Mouse (Mus musculus): ENCODE results near the gene Gm14124.
A peak's percentile ranks its signal among the peaks of the same experiment; 100 is the strongest.
"Not testable (repeated sequence)": the region's sequence is repeated elsewhere in the genome, so short reads cannot be mapped to it uniquely, and the experiment has no call there.

The Gm14124 gene

DNA sequence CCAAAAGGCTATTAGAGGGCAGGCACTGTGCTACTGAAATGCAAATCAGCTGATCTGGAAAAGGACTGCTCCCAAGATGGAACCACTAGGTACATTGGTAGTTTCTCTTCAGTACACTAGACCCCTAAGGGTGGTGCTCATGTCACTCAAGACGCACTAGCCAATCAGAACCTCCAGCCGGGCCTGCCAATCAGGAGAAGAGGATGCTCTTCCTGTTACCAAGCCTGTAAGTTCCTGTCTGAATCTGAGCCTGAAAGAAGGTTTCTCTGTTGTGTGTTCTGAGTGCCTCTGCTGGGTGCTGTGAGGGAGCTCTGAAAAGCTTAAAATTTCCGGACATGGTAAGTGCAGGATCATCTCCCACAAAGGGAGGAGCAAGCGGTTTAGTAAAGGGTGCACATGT is at the start of gene Gm14124:
TSS of gene Gm14124 (plus strand) at position 227 of the 400 bp plus-strand sequence.
- not testable (repeated sequence) for DNase-seq

DNA sequence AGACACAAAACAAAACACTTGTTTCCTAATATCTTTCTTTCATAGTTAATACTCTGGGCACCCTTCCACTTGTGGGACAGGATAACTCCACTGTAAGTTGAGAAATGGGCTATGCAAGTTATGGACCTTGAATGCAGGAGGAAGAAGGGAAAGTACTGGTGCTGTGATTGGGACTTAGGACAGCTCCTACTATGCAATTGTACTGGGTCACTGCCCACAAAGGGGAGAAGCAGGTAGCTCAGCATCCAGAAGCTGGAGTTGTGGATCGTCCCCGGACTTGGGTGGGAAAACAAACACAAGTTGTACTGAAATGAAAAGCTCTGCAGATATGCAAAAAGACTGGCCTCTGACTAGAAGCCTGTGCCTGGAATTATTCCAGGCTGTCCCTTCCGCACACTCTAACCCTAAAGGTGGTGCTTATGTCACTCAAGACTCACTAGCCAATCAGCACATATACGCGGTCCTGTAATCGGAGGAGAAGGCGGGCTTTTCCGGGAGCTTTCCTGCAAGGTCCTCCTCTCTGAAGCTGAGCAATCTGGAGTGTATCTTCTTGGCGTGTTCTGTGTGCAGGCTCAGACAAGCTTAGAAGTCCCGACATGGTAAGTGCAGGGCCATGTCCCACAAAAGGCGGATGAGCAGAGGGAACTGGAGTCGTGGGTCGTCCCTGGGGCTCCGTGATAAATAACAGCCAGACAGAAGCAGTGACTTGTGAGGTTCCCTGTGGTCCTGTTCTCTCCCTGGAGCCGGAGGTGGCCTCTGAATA is 39.5 kb upstream of the Gm14124 start, which contains the start of gene Zfp937:
TSS of gene Zfp937 (plus strand) at position 474 of the 763 bp plus-strand sequence.
- peak; percentile 52 for DNase-seq

DNA sequence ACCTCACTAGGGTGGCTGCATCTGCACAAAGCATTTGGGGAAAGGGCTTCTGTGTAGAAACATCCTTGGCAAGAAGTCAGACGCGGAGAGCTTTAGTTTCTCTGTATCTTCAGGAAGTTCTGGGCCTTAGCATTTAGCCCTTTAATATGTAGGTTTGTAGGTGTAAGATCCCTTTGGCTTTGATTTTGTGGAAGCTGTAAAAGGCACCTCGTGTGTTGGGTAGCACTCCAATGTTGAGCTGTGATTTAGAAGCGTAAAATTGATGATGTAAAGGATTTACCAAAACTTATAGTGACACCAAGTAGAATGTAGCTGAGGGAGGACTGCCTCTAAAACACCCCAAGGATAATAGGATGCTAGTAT is 39.0 kb upstream of the Gm14124 start:
- not testable (repeated sequence) for DNase-seq

DNA sequence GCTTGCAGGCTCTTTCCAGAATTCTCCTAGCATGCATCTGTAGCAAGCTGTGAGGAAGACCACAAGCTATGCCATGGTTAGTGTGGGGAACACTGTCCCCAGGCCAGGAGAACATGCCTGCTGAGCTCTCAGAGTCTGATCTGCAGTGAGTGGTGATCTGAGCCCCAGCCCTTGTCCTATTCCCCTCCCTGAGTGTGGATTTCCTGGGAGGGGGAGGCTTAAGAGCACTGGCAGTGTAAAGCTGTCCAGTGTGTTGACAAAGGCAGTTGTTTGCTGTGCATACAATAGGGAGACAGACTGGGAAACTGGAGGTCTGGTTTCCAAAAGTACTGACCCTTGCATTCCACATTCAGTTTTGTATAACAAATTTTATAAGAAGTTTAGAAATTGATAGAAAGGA is 34.1 kb upstream of the Gm14124 start:
- not testable (repeated sequence) for DNase-seq

DNA sequence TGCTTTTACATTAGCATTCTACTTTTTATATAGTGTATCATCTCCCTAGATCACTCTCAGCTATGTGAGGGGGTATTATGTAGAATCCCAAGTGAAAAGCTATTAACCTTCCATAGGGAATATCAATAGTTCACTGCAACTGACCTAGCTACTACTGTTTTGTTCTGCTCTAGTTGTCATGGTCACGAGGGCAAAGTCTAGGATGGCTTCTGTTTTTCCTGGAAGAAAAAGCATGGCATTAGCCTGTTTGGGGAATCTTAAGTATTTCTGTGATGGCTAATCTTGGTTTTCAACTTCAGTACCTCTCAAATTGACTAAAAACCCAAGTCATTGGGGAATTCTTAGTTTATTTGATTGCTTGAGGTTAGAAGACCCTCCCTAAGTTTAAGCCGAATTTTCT is 14.1 kb upstream of the Gm14124 start:
- no peak for DNase-seq

DNA sequence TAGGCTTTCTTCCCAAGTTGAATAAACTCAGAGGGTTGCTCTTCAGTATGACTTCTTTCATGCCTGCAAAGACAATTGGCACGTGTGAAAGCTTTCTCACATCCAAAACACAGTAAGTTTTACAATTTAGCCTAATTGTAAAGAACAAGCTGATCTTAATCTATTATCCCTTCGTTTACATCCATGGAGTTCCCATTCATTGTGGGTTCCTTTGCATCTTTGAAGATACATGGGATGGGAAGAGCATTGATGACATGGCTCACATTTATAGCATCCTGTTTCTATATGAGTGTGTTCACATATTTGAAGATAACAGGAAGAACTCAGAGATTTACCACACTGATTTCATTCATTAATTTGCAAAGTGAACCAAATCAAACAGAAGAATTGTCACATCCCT is 1.8 kb upstream of the Gm14124 start, which contains the start of gene Gm21994:
TSS of gene Gm21994 (minus strand) at position 101 of the 400 bp plus-strand sequence.
- DNase-seq = not testable (repeated sequence)

DNA sequence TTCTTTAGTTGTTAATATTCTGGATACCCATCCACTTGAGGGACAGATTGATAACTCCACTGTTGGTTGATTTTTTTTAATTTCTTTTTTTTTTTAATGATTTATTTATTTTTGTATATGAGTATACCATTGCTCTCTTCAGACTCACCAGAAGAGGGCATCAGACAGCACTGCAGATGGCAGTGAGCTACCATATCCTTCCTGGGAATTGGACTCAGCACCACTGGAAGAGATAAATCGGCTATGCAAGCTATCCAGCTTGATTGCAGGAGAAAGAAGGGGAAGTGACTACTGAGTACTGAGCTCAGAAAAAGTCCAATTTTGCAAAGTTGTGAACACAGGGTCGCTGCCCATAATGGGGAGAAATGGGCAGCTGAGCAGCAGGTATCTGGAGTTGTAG is 456 bp upstream of the Gm14124 start:
- not testable (repeated sequence) for DNase-seq

DNA sequence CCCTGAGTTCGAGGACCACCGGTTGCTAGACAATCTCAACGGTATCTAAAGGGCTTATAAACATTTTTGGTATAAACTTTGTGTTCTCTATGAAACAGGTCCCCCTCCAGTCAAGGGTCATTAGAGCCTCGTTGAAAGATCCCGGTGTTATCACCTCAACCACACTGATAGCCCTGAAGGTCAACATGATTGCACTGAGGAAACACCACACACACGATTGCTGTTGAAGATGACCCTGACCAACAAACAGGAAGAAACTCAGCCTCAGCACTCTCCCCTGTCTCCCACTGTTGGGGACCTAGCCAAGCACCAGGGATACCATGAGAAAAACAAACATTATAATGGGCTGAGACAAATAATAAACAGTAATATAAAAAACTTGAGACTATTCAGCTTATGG is 36.4 kb downstream of the Gm14124 start:
- no peak for DNase-seq

DNA sequence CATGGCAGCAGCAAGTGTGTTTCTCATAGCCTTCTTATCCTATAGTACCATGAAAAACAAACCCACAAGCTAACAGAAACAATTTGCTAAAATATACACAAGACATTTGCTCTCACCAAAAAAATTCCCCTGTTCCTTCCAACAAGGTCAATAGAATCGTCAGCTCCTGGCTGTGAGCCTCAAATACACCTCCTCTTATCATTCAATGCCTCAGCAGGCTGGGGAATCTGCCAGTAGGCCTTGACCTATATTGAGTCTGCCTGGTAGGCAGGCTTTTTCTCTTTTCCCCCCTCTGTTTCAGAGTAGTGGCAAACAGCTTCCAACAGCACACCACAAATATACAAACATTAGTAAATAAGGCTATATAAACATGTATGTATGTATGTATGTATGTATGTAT is 41.8 kb downstream of the Gm14124 start:
- no peak for DNase-seq

DNA sequence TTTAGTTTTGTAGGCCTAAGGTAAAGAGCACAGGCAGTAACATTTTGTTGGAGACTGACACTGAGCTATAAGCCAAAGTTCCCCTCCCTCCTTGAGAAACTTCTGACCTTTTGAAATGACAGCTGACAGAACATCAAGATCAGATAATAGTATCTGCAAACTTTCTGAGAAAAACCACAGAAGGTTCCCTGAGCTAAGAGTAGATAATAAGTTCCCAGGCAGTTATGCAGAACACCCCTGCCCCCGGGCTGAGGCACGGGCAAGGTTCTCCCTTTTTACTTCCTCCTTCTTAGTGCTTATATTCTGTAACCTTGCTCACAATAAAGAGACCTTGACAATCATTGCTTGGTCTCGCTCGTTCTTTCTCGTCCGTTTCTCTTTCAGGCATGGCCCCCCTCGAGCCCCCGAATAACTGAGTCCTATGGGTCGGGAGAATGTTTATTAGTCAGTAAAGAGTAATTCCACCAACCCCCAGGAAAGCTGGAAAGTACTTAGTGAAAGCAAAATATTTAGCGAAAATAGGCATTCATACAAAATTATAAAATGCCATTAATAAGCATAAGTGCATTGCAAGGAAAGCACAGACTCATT is 50.0 kb downstream of the Gm14124 start:
- peak; percentile 10 for DNase-seq

DNA sequence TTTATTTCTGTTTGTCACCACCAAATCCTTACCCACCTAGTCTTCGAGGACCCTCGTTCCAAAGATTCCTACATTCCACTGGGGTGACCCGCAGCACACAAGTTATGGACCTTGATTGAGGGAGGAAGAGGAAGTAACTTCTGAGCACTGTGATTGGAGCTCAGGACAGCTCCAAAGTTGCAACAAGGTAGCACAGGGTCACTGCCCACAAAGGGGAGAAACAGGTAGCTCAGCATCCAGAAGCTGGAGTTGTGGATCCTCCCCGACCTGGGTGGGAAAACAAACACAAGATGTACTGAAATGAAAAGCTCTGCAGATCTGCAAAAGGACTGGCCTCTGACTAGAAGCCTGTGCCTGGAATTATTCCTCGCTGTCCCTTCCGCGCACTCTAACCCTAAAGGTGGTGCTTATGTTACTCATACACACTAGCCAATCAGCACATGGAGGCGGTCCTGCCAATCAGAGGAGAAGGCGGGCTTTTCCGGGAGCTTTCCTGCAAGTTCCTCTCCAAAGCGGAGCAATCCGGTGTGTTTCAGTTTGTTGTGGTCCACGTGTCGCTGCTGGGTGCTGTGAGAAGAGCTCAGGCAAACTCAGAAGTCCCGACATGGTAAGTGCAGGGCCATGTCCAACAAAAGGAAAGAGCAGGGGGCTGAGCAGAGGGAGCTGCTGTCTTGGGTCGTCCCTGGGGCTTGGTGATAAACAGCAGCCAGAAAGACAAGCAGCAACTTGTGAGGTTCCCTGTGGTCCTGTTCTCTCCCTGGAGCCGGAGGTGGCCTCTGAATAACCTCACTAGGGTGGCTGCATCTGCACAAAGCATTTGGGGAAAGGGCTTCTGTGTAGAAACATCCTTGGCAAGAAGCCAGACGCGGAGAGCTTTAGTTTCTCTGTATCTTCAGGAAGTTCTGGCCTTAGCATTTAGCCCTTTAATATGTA is 53.9 kb downstream of the Gm14124 start:
- peak; percentile 85 for DNase-seq

DNA sequence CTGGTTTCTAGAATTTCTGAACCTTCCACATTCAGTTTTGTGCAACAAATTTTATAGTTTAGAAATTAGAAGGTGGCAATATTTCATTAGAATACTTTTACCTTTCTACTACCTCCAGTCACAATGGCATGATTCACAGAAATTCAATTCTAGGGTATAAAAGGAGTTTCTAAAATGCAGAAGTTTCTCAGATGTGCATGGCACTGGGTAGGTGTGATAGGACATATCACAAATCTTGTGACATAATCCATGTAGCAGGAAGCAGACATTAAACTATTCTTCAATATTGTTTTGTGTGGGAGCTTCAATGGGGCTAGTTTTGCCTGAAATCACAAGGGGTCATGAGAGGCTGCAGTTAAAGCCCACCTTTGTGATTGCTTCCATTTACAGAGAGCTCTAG is 58.8 kb downstream of the Gm14124 start:
- DNase-seq = no peak

DNA sequence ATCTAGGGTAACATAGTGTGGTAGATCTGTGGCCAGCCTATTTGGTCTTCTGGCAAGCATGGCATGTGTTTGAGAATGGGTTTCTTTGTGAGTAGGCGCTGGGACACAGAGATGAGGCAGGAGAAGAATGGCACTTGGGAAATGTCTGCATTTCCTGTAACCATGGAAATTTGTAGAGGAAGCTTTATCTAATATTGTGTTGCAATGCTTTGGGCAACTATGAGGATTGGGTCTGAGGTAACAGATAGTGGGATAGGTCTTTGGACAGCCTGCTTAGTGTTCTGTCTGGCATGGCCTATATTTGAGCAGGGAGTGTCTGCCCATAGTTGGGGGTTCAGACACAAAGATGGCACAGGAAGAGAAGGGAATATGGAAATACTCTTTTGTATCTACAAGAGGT is 61.7 kb downstream of the Gm14124 start:
- no peak for DNase-seq

All from thymus, postnatal 4 days (tissue).